11 mouse cellular contexts compared by ENCODE assay signal in genomic region chr6:87737921-87738626, GRCm38 (mm10). TPM values are rescaled to one million over a fixed set of nuclear protein-coding genes. Genes with fewer than 3 reads are reported as not detected.
DNase-seq lines count a peak whose midpoint lies in the region; ATAC-seq and TF ChIP-seq lines count a peak whose summit lies in the region.
"Had no signal": no experiment of that assay in that cellular context is flagged by ENCODE, and none has a peak within 500 bp of the region (broad histone marks: within the 10 kb centered on the region; RNA-seq: fewer than 3 reads in every experiment).

No protein-coding gene starts in this region.

- H3K9me3 ChIP-seq in heart, embryonic 10.5 days, result no peaks in the 10 kb centered on the region
- H3K9me3 ChIP-seq in midbrain, embryonic 11.5 days (ENCODE audit: control insufficient read depth, low read length), result no peaks in the 10 kb centered on the region
- no peaks in the 10 kb centered on the region for H3K9me3 ChIP-seq in midbrain, embryonic 16.5 days (replicated peaks; ENCODE audit: control insufficient read depth, low read length, poor library complexity, severe bottlenecking)
- no peaks in the 10 kb centered on the region for H3K9me3 ChIP-seq in stomach, postnatal 0 days (ENCODE audit: control insufficient read depth, low read length)
- H3K9me3 ChIP-seq: heart, embryonic 15.5 days had no signal

- TF ChIP-seq EP300 in stomach, postnatal 0 days (optimal IDR thresholded peaks at IDR 0.05), result no peak

- H3K4me1 ChIP-seq in heart, embryonic 10.5 days, result peaks cover 41% of the 10 kb centered on the region
- peaks cover 31% of the 10 kb centered on the region for H3K4me1 ChIP-seq in midbrain, embryonic 11.5 days (ENCODE audit: control insufficient read depth, insufficient read depth, low read length)
- H3K4me1 ChIP-seq in midbrain, embryonic 16.5 days (ENCODE audit: control insufficient read depth, insufficient read depth, low read length), result peaks cover 5% of the 10 kb centered on the region
- no peaks in the 10 kb centered on the region; the same call in 1 of the 2 replicates for H3K4me1 ChIP-seq in liver, adult 2 months (ENCODE audit: control insufficient read depth, insufficient read depth, low read length)
- H3K4me1 ChIP-seq in stomach, postnatal 0 days (replicated peaks; ENCODE audit: control insufficient read depth, insufficient read depth), result no peaks in the 10 kb centered on the region

- H3K27me3 ChIP-seq in heart, embryonic 10.5 days (ENCODE audit: insufficient read depth, poor library complexity, severe bottlenecking), result peaks cover 33% of the 10 kb centered on the region
- peaks cover 9% of the 10 kb centered on the region for H3K27me3 ChIP-seq in midbrain, embryonic 11.5 days (ENCODE audit: control insufficient read depth, insufficient read depth, low read length)
- peaks cover 15% of the 10 kb centered on the region for H3K27me3 ChIP-seq in midbrain, embryonic 16.5 days (ENCODE audit: control insufficient read depth, insufficient read depth, low read depth, low read length)
- H3K27me3 ChIP-seq in liver, adult 2 months (ENCODE audit: control insufficient read depth, insufficient read depth, low read length), result no peaks in the 10 kb centered on the region
- no peaks in the 10 kb centered on the region for H3K27me3 ChIP-seq in stomach, postnatal 0 days (ENCODE audit: control insufficient read depth, insufficient read depth, low read length)

- no peak for DNase-seq in heart, embryonic 10.5 days (ENCODE audit: low spot score)
- no peak for DNase-seq in heart, postnatal 14 days
- peak; percentile 94 for DNase-seq in midbrain, embryonic 11.5 days (ENCODE audit: low spot score, missing footprints)
- DNase-seq in liver, adult 2 months (ENCODE audit: extremely low read depth, low read depth, low spot score), result no peak
- DNase-seq in stomach, postnatal 0 days (ENCODE audit: low spot score), result no peak
- DNase-seq in urinary bladder, postnatal 10 days (ENCODE audit: low spot score), result no peak
- no peak for DNase-seq in frontal cortex, adult 2 months (ENCODE audit: extremely low spot score in 1 of 2, low spot score in 1 of 2)

- ATAC-seq in midbrain, embryonic 11.5 days (ENCODE audit: low FRiP score), result peak; percentile 87
- ATAC-seq in midbrain, embryonic 16.5 days, result no peak
- no peak for ATAC-seq in stomach, postnatal 0 days (ENCODE audit: low FRiP score, low TSS enrichment)
- ATAC-seq: CD4-positive, CD25-positive, alpha-beta regulatory T cell, adult 4 months had no signal

- no peak for TF ChIP-seq POLR2A in liver, adult 2 months (IDR thresholded peaks at IDR 0.05; ENCODE audit: extremely low read depth, insufficient read depth, low read length)

- 0 out of 2 replicates have a peak, but pooled peaks have one; percentile 4 for TF ChIP-seq CTCF in liver, adult 2 months (IDR thresholded peaks at IDR 0.05; ENCODE audit: low read depth, low read length)
- TF ChIP-seq CTCF in stomach, postnatal 0 days (IDR thresholded peaks at IDR 0.05; ENCODE audit: low read depth), result peak; percentile 40

- peak overlapping the region; percentile 10; the same call in 1 of the 2 replicates for H3K4me2 ChIP-seq in midbrain, embryonic 11.5 days
- no peak overlapping the region for H3K4me2 ChIP-seq in midbrain, embryonic 16.5 days (ENCODE audit: low read length)
- H3K4me2 ChIP-seq in stomach, postnatal 0 days (replicated peaks; ENCODE audit: low read depth), result no peak overlapping the region
- H3K4me2 ChIP-seq: heart, embryonic 15.5 days had no signal

- H3K79me2 ChIP-seq in liver, adult 2 months (ENCODE audit: control insufficient read depth, insufficient read depth, low read length), result no peaks in the 10 kb centered on the region

- intact Hi-C loops in heart, postnatal 14 days (cut with DNase I), result no loop called here

- H3K36me3 ChIP-seq in heart, embryonic 10.5 days, result no peaks in the 10 kb centered on the region
- no peaks in the 10 kb centered on the region for H3K36me3 ChIP-seq in midbrain, embryonic 11.5 days (ENCODE audit: control insufficient read depth, insufficient read depth, low read length)
- H3K36me3 ChIP-seq in midbrain, embryonic 16.5 days (ENCODE audit: control insufficient read depth, insufficient read depth, low read length), result no peaks in the 10 kb centered on the region
- H3K36me3 ChIP-seq in liver, adult 2 months (ENCODE audit: control insufficient read depth, insufficient read depth, low read length), result no peaks in the 10 kb centered on the region
- no peaks in the 10 kb centered on the region for H3K36me3 ChIP-seq in stomach, postnatal 0 days (ENCODE audit: control insufficient read depth, insufficient read depth, low read length)
- H3K36me3 ChIP-seq: heart, embryonic 15.5 days had no signal

- peak overlapping the region; percentile 65 for H3K27ac ChIP-seq in heart, embryonic 10.5 days
- peak overlapping the region; percentile 81 for H3K27ac ChIP-seq in midbrain, embryonic 11.5 days (ENCODE audit: low read depth, low read length)
- H3K27ac ChIP-seq in midbrain, embryonic 16.5 days (ENCODE audit: low read length), result no peak overlapping the region
- no peak overlapping the region for H3K27ac ChIP-seq in liver, adult 2 months (replicated peaks; ENCODE audit: insufficient read depth, low read depth, low read length)
- no peak overlapping the region for H3K27ac ChIP-seq in stomach, postnatal 0 days (replicated peaks)
- H3K27ac ChIP-seq: heart, embryonic 15.5 days had no signal

- 61% methylated on average over 4 of the region's 4 CpGs for WGBS in heart, embryonic 10.5 days
- WGBS in midbrain, embryonic 11.5 days, result 27% methylated on average over 4 of the region's 4 CpGs
- WGBS in midbrain, embryonic 16.5 days, result 23% methylated on average over 4 of the region's 4 CpGs
- WGBS in liver, adult 2 months, result 85% methylated on average over 4 of the region's 4 CpGs
- 66% methylated on average over 4 of the region's 4 CpGs for WGBS in stomach, postnatal 0 days

- peak overlapping the region; percentile 44 for H3K9ac ChIP-seq in midbrain, embryonic 11.5 days (ENCODE audit: low read length)
- no peak overlapping the region for H3K9ac ChIP-seq in midbrain, embryonic 16.5 days (ENCODE audit: low read depth, low read length)
- H3K9ac ChIP-seq in liver, adult 2 months (ENCODE audit: low read depth, low read length), result no peak overlapping the region
- no peak overlapping the region for H3K9ac ChIP-seq in stomach, postnatal 0 days (ENCODE audit: low read length)
- H3K9ac ChIP-seq: heart, embryonic 15.5 days had no signal

- no peak overlapping the region for H3K4me3 ChIP-seq in heart, embryonic 10.5 days
- H3K4me3 ChIP-seq in midbrain, embryonic 11.5 days (ENCODE audit: low read depth, low read length), result no peak overlapping the region
- no peak overlapping the region for H3K4me3 ChIP-seq in midbrain, embryonic 16.5 days (ENCODE audit: low read depth, low read length)
- no peak overlapping the region for H3K4me3 ChIP-seq in liver, adult 2 months (ENCODE audit: insufficient read depth, low read depth, low read length)
- no peak overlapping the region for H3K4me3 ChIP-seq in stomach, postnatal 0 days (ENCODE audit: low read depth, low read length)
- H3K4me3 ChIP-seq: heart, embryonic 15.5 days had no signal

RNA-seq across cellular contexts. Expression of gene Efcc1, which starts 7.4 kb away (rescaled TPM):
- 0.21 and 0.25 TPM in 2 replicates for polyA plus RNA-seq in heart, embryonic 10.5 days (2016; fragmentation: Nextera tagmentation; extraction: Ambion mirVana)
- total RNA-seq in heart, postnatal 14 days (2021), result 1 to 10 TPM; 3.1 to 3.2 TPM
- 6.1 and 6.4 TPM in 2 replicates for polyA plus RNA-seq in midbrain, embryonic 11.5 days (2014; fragmentation: Nextera tagmentation; extraction: Ambion mirVana)
- polyA plus RNA-seq in midbrain, embryonic 16.5 days (2015; fragmentation: Nextera tagmentation; extraction: Ambion mirVana), result 4.6 and 5.5 TPM in 2 replicates
- total RNA-seq in liver, adult 2 months (2014; rRNA removed), result 0.65 and 1.2 TPM in 2 replicates
- 0.41 and 0.86 TPM in 2 replicates for polyA plus RNA-seq in liver, adult 2 months (2012; rRNA removed)
- polyA plus RNA-seq in stomach, postnatal 0 days (2015; fragmentation: Nextera tagmentation; extraction: Ambion mirVana), result 1.1 and 1.4 TPM in 2 replicates
- 4.3 and 4.5 TPM in 2 replicates for polyA plus RNA-seq in frontal cortex, adult 2 months (2012; rRNA removed)
- total RNA-seq: neutrophil, adult 5-6 weeks had no signal

RNA-seq across cellular contexts. Expression of gene Gp9, which starts 39.8 kb away (rescaled TPM):
- 4.8 and 6.2 TPM in 2 replicates for polyA plus RNA-seq in heart, embryonic 10.5 days (2016; fragmentation: Nextera tagmentation; extraction: Ambion mirVana)
- total RNA-seq in heart, postnatal 14 days (2021), result 1 to 10 TPM in 1 of 2 experiments, under 1 TPM in 1; 0.33 to 1.0 TPM
- 1.8 and 2.5 TPM in 2 replicates for polyA plus RNA-seq in midbrain, embryonic 11.5 days (2014; fragmentation: Nextera tagmentation; extraction: Ambion mirVana)
- 0.50 and 0.66 TPM in 2 replicates for polyA plus RNA-seq in midbrain, embryonic 16.5 days (2015; fragmentation: Nextera tagmentation; extraction: Ambion mirVana)
- 0.34 and 0.74 TPM in 2 replicates for total RNA-seq in liver, adult 2 months (2014; rRNA removed)
- polyA plus RNA-seq in liver, adult 2 months (2012; rRNA removed), result 0.25 TPM in 1 of 2 replicates, not detected in the other
- 0.38 and 0.40 TPM in 2 replicates for polyA plus RNA-seq in stomach, postnatal 0 days (2015; fragmentation: Nextera tagmentation; extraction: Ambion mirVana)
- polyA plus RNA-seq in frontal cortex, adult 2 months (2012; rRNA removed), result 0.99 and 1.9 TPM in 2 replicates
- polyA plus RNA-seq: CD4-positive, CD25-positive, alpha-beta regulatory T cell, adult 4 months had no signal

Comparison
In these comparisons a context has a peak if more than half of its experiments do, and no peak if none do; other contexts are left out.
1. H3K27ac ChIP-seq: peak in heart, embryonic 10.5 days (single experiment) and midbrain, embryonic 11.5 days (single experiment); none in midbrain, embryonic 16.5 days (single experiment), liver, adult 2 months (single experiment) and stomach, postnatal 0 days (single experiment).